Mouse (Mus musculus) forebrain, embryonic 11.5 days (tissue): Measurements from ENCODE around the gene Ano10. TPM values are rescaled to one million over a fixed set of nuclear protein-coding genes. Genes with fewer than 3 reads are reported as not detected.
"Not testable (repeated sequence)": the region's sequence is repeated elsewhere in the genome, so short reads cannot be mapped to it uniquely, and the experiment has no call there.

Experiments
- ATAC-seq: fragments of 200-750 bp; cut with Nextera tagmentation; replicated peaks from 2 replicates; pipeline ENCODE4 v1.8.0; 2017; ENCODE audit warnings: moderate TSS enrichment; ENCODE audit not compliant: low FRiP score
- DNase-seq: peaks from one replicate; pipeline ENCODE4 v3.0.0-alpha.2; 2017; ENCODE audit warnings: low spot score
- H3K27ac ChIP-seq: fragments of 300-500 bp; sonication (generic); 2 replicates; pipeline ENCODE4 v1.5.1; 2014; ENCODE audit warnings: low read depth, low read length
- H3K27me3 ChIP-seq: fragments of 300-500 bp; sonication (generic); 2 replicates; pipeline ENCODE4 v1.6.1; 2014; ENCODE audit warnings: mild to moderate bottlenecking, low read length, mixed read lengths; ENCODE audit not compliant: control insufficient read depth, insufficient read depth
- H3K36me3 ChIP-seq: fragments of 300-500 bp; sonication (generic); 2 replicates; pipeline ENCODE4 v1.6.1; 2014; ENCODE audit warnings: mild to moderate bottlenecking, low read length, moderate library complexity, mixed read lengths; ENCODE audit not compliant: control insufficient read depth, insufficient read depth
- H3K4me1 ChIP-seq: fragments of 300-500 bp; sonication (generic); replicated peaks from 2 replicates; pipeline ENCODE4 v1.6.1; 2014; ENCODE audit warnings: low read length, mixed read lengths; ENCODE audit not compliant: control insufficient read depth, insufficient read depth
- H3K4me2 ChIP-seq: fragments of 300-500 bp; sonication (generic); 2 replicates; pipeline ENCODE4 v1.6.1; 2014; ENCODE audit warnings: low read depth, mild to moderate bottlenecking, low read length, moderate library complexity, mixed read lengths; ENCODE audit not compliant: severe bottlenecking
- H3K4me3 ChIP-seq: fragments of 300-500 bp; sonication (generic); 2 replicates; pipeline ENCODE4 v1.5.1; 2014; ENCODE audit warnings: low read depth, low read length
- H3K9ac ChIP-seq: fragments of 300-500 bp; sonication (generic); 2 replicates; pipeline ENCODE4 v1.6.1; 2014; ENCODE audit warnings: low read length
- H3K9me3 ChIP-seq: fragments of 300-500 bp; sonication (generic); 2 replicates; pipeline ENCODE4 v1.6.1; 2016; ENCODE audit warnings: low read length, mixed read lengths; ENCODE audit not compliant: control insufficient read depth
- WGBS: fragments of 180-500 bp; shearing (Covaris S2); extraction: QIAGEN DNeasy Blood & Tissue Kit; methylation state at CpG from one replicate; pipeline ENCODE4 v1.1.7; 2014; 5-methylcytosine and 5-hydroxymethylcytosine counted together
- polyA plus RNA-seq: library from polyadenylated mRNA; unstranded; fragments of >200 nt; fragmentation: Nextera tagmentation; extraction: Ambion mirVana; gene quantifications from 2 replicates; pipeline ENCODE4 v1.2.1, GENCODE M21; 2014

Gene Ano10
- polyA plus RNA-seq, 1 experiment from 2014 or later: 34.0 TPM

DNA sequence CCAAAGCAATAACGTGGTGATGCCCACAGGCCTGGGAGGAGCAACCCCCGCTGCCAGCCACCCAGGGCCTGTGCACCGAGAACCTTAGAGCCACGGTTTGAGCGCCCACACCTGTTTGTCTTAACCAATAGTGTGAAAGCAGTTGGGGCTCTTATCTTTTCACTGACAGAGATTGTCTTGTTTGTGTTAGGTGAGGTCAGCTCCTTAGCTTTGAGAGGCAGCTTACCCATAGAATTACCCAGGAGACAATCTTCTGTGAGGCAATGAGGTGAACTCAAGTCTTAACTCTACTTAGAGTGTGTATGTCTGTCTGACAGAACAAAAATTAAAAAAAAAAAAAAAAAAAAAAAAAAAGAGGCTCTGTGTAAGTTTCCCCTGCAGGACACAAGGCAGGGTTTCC lies 126.5 kb downstream of the Ano10 start:
- H3K4me1 ChIP-seq, H3K36me3 ChIP-seq, H3K9me3 ChIP-seq, H3K4me3 ChIP-seq, H3K27me3 ChIP-seq, H3K4me2 ChIP-seq, ATAC-seq, DNase-seq, H3K9ac ChIP-seq, H3K27ac ChIP-seq: not testable (repeated sequence)
- 96% methylated on average over 5 of the region's 5 CpGs for WGBS

DNA sequence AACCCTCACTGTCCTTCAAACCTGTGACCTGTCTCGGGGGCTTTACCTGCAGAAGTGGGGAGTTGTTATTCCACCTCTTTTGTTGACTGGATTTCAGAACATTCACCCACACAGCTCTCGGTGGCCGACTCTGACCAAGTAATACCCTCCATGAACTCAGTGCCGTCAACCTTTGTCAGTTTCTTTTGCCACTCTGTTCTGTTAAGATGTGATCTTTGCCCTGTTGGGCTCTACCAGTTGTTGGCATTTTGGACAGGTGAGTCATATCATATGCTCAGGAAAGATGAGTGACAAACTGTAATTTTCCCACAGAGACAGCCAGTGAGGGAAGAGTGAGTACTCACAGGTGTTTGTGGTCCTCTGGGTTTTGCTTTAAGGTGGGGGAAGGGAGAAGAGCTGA lies 129.7 kb downstream of the Ano10 start:
- no peaks in the 10 kb centered on the region; the same call in 1 of the 2 replicates for H3K36me3 ChIP-seq
- no peaks in the 10 kb centered on the region for H3K9me3 ChIP-seq
- no peak overlapping the region for H3K4me2 ChIP-seq
- H3K4me1 ChIP-seq: no peaks in the 10 kb centered on the region
- no peak overlapping the region for H3K27ac ChIP-seq
- no peaks in the 10 kb centered on the region for H3K27me3 ChIP-seq
- ATAC-seq: no peak
- DNase-seq: no peak
- H3K9ac ChIP-seq: no peak overlapping the region
- WGBS: 97% methylated on average over 4 of the region's 4 CpGs
- H3K4me3 ChIP-seq: no peak overlapping the region

DNA sequence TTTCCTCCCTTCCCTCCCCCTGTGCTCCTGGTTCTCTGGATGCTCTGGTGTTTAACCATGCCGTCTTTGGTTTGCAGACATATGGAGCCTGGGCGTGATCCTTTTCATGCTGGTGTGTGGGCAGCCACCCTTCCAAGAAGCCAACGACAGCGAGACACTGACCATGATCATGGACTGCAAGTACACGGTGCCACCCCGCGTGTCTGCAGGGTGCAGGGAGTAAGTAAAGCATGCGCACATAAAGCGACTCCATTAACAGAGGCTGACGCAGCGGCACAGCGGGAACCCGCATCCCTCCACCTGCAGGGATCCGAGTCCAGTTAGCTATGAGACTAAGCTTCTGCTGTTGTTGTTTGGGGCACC lies 137.2 kb downstream of the Ano10 start:
- no peaks in the 10 kb centered on the region for H3K9me3 ChIP-seq
- no peak overlapping the region for H3K4me3 ChIP-seq
- DNase-seq (no peak), ATAC-seq (no peak)
- H3K4me2 ChIP-seq: no peak overlapping the region
- no peaks in the 10 kb centered on the region for H3K27me3 ChIP-seq
- H3K4me1 ChIP-seq: no peaks in the 10 kb centered on the region
- no peak overlapping the region for H3K27ac ChIP-seq
- no peak overlapping the region for H3K9ac ChIP-seq
- H3K36me3 ChIP-seq: peaks cover 4% of the 10 kb centered on the region; the same call in 1 of the 2 replicates
- 94% methylated on average over 14 of the region's 14 CpGs for WGBS

DNA sequence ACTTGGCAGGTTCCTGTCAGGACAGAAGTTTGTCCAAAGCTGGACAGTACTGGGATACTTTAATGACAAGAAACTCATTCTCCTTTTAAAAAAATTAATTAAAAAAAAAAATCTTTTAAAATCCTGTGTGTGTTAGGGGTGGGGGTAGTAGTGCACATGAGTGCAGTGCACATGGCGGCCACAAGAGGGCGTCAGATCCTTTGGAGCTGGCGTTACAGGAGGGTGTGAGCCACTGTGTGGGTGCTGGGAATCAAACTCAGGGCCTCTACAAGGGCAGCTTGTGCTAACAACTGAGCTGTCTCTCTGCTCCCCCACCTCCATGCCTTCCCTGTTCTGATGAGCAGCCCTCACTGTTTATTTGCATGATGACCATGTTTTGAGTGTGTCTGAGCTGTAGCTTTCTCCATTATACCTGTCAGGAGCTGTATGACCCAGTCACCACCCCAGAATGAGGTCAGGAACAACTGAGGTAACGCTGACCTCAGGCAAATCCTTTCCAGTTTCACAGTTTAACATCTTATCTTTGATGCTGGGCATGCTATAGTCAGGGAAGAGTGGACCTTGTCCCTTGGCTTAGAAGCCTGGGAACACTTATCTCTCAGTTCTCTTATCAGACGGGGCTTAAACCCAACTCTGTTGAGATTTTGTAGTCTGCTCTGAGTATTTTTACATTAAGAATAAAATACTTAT lies 137.7 kb downstream of the Ano10 start:
- Histone ChIP-seq H3K4me1 (no peaks in the 10 kb centered on the region), H3K36me3 (peaks cover 4% of the 10 kb centered on the region; the same call in 1 of the 2 replicates), H3K9ac (no peak overlapping the region), H3K27me3 (no peaks in the 10 kb centered on the region), H3K27ac (no peak overlapping the region), H3K4me2 (no peak overlapping the region), H3K4me3 (no peak overlapping the region), H3K9me3 (no peaks in the 10 kb centered on the region)
- ATAC-seq (no peak), DNase-seq (no peak)
- 84% methylated on average over 5 of the region's 5 CpGs for WGBS

- WGBS: 91% methylated on average over 1 of the region's 1 CpGs
- DNase-seq (no peak), ATAC-seq (no peak)
- no peaks in the 10 kb centered on the region for H3K9me3 ChIP-seq
- H3K4me1 ChIP-seq: no peaks in the 10 kb centered on the region
- H3K27ac ChIP-seq: no peak overlapping the region
- H3K27me3 ChIP-seq: no peaks in the 10 kb centered on the region
- H3K4me2 ChIP-seq: no peak overlapping the region
- H3K9ac ChIP-seq: no peak overlapping the region
- peaks cover 4% of the 10 kb centered on the region; the same call in 1 of the 2 replicates for H3K36me3 ChIP-seq
- H3K4me3 ChIP-seq: no peak overlapping the region
These were observed 139.0 kb downstream of the Ano10 start for GRCm38 (mm10) chr9:122155193-122155592.

GRCm38 (mm10) chr9:122153436-122153835 lies 140.8 kb downstream of the Ano10 start:
- Histone ChIP-seq H3K9me3 (no peaks in the 10 kb centered on the region), H3K4me3 (no peak overlapping the region), H3K4me2 (no peak overlapping the region), H3K9ac (no peak overlapping the region), H3K27ac (no peak overlapping the region), H3K36me3 (peaks cover 4% of the 10 kb centered on the region; the same call in 1 of the 2 replicates), H3K27me3 (no peaks in the 10 kb centered on the region), H3K4me1 (no peaks in the 10 kb centered on the region)
- 88% methylated on average over 3 of the region's 3 CpGs for WGBS
- DNase-seq (no peak), ATAC-seq (no peak)

DNA sequence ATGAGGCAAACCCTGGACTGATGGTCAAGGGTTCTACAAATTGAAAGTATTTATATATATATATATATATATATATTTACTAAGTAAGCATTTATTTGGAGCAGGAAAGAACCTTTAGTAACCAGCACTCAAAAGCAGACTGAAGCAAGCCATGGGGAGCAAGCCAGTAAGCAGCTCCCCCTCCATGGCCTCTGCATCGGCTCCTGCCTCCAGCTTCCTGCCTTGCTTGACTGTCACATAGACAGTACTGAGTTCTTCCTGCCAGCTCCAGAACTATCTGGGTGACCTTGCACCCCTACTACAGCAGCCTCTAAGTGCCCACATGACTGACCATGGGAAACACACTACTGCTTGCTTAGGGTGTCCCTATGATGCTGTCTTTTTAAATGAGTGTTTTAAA lies 141.7 kb downstream of the Ano10 start:
- Histone ChIP-seq H3K4me3 (no peak overlapping the region), H3K27ac (no peak overlapping the region), H3K27me3 (no peaks in the 10 kb centered on the region), H3K4me1 (no peaks in the 10 kb centered on the region), H3K9me3 (no peaks in the 10 kb centered on the region), H3K36me3 (peaks cover 4% of the 10 kb centered on the region; the same call in 1 of the 2 replicates), H3K9ac (no peak overlapping the region), H3K4me2 (no peak overlapping the region)
- 73% methylated on average over 1 of the region's 1 CpGs for WGBS
- ATAC-seq (no peak), DNase-seq (no peak)

DNA sequence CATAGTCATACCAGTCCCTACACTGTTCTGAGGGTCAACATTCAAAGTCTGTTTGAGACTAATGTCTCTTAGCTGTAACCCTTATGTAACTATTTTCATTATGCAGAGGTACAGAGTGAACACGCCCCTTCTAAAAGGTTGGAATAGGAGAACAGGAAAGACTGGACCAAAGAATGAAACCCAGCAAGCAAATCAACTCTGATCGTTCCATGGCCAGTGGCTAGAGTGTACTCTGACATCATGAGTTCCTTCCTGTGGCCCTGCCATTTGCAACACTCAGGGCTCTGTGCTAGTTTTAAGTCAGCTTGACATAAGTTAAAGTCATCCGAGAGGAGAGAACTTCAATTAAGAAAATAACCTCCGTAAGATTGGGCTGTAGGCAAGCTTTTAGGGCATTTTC lies 142.2 kb downstream of the Ano10 start:
- Histone ChIP-seq H3K27ac (no peak overlapping the region), H3K4me1 (no peaks in the 10 kb centered on the region), H3K9me3 (no peaks in the 10 kb centered on the region), H3K27me3 (no peaks in the 10 kb centered on the region), H3K9ac (no peak overlapping the region), H3K4me2 (no peak overlapping the region), H3K4me3 (no peak overlapping the region), H3K36me3 (no peaks in the 10 kb centered on the region; the same call in 1 of the 2 replicates)
- 93% methylated on average over 4 of the region's 4 CpGs for WGBS
- DNase-seq (no peak), ATAC-seq (no peak)
